Comparison of ENCODE assay signal across 10 mouse cellular contexts in the genomic region with DNA sequence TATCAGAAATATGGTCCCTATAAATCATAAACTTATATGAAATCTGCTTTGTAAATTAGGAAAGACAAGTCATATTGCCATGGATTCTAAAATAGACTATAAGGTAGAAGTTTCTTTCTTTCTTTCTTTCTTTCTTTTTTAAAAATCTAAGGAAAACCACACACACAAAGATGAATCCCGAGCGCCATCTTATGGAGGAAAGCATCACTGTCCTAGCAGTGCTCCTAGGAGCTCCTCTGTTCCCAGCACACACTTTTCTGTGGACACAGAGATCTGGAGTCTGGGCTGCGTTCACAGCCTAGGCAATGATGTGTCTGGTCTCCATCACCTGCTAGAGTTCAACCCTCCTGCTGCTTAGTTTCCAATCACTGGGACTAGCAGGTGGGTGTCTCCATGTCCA.
DNase-seq lines count a peak whose midpoint lies in the region; ATAC-seq and TF ChIP-seq lines count a peak whose summit lies in the region.
"Had no signal": no experiment of that assay in that cellular context is flagged by ENCODE, and none has a peak within 500 bp of the region (broad histone marks: within the 10 kb centered on the region; RNA-seq: fewer than 3 reads in every experiment).

No protein-coding gene starts in this region.

- no peak overlapping the region for H3K27ac ChIP-seq in forebrain, postnatal 0 days (ENCODE audit: low read depth, low read length)
- no peak overlapping the region for H3K27ac ChIP-seq in forebrain, embryonic 15.5 days (replicated peaks)
- H3K27ac ChIP-seq in left cerebral cortex, adult 2 months = no peak overlapping the region
- no peak overlapping the region for H3K27ac ChIP-seq in limb, embryonic 14.5 days (replicated peaks; ENCODE audit: low read depth, low read length)

- ATAC-seq in forebrain, postnatal 0 days = no peak
- ATAC-seq in forebrain, embryonic 15.5 days (replicated peaks) = no peak
- no peak for ATAC-seq in limb, embryonic 14.5 days (ENCODE audit: low FRiP score, low read depth)
- no peak for ATAC-seq in frontal cortex, adult (ENCODE audit: low TSS enrichment)

- TF ChIP-seq POLR2A in limb, embryonic 14.5 days (IDR thresholded peaks at IDR 0.05; ENCODE audit: borderline replicate concordance, extremely low read depth, insufficient read depth, insufficient read length) = no peak

- no peak overlapping the region for H3K9ac ChIP-seq in forebrain, postnatal 0 days
- no peak overlapping the region for H3K9ac ChIP-seq in forebrain, embryonic 15.5 days (replicated peaks)
- no peak overlapping the region for H3K9ac ChIP-seq in limb, embryonic 14.5 days (ENCODE audit: low read depth, low read length, severe bottlenecking)

- no peaks in the 10 kb centered on the region for H3K27me3 ChIP-seq in forebrain, postnatal 0 days (ENCODE audit: insufficient read depth, low read length)
- H3K27me3 ChIP-seq in forebrain, embryonic 15.5 days = no peaks in the 10 kb centered on the region
- no peaks in the 10 kb centered on the region for H3K27me3 ChIP-seq in limb, embryonic 14.5 days (ENCODE audit: control insufficient read depth, insufficient read depth, low read length)

- TF ChIP-seq CTCF in forebrain, postnatal 0 days (IDR thresholded peaks at IDR 0.05; ENCODE audit: low read depth) = peak; percentile 41; the same call in 1 of the 2 replicates
- TF ChIP-seq CTCF in left cerebral cortex, adult 2 months (IDR thresholded peaks at IDR 0.05) = peak; percentile 59

- H3K4me3 ChIP-seq in forebrain, postnatal 0 days (ENCODE audit: low read depth, low read length) = no peak overlapping the region
- no peak overlapping the region for H3K4me3 ChIP-seq in forebrain, embryonic 15.5 days
- no peak overlapping the region for H3K4me3 ChIP-seq in left cerebral cortex, adult 2 months
- H3K4me3 ChIP-seq in limb, embryonic 14.5 days (replicated peaks; ENCODE audit: low read length) = no peak overlapping the region

- no peaks in the 10 kb centered on the region for H3K36me3 ChIP-seq in forebrain, postnatal 0 days (ENCODE audit: insufficient read depth)
- H3K36me3 ChIP-seq in forebrain, embryonic 15.5 days = no peaks in the 10 kb centered on the region
- H3K36me3 ChIP-seq in limb, embryonic 14.5 days (ENCODE audit: control insufficient read depth, insufficient read depth, low read length) = no peaks in the 10 kb centered on the region

- WGBS in forebrain, postnatal 0 days = 38% methylated on average over 3 of the region's 3 CpGs
- WGBS in forebrain, embryonic 15.5 days = 32% methylated on average over 3 of the region's 3 CpGs
- 25% methylated on average over 3 of the region's 3 CpGs for WGBS in limb, embryonic 14.5 days

- H3K4me2 ChIP-seq in forebrain, postnatal 0 days (ENCODE audit: low read depth) = no peak overlapping the region
- H3K4me2 ChIP-seq in forebrain, embryonic 15.5 days (replicated peaks) = no peak overlapping the region
- H3K4me2 ChIP-seq in limb, embryonic 14.5 days (replicated peaks; ENCODE audit: low read depth, low read length, severe bottlenecking) = no peak overlapping the region

- H3K9me3 ChIP-seq in forebrain, postnatal 0 days (ENCODE audit: low read length) = no peaks in the 10 kb centered on the region
- H3K9me3 ChIP-seq in forebrain, embryonic 15.5 days = no peaks in the 10 kb centered on the region
- no peaks in the 10 kb centered on the region for H3K9me3 ChIP-seq in limb, embryonic 14.5 days (ENCODE audit: control insufficient read depth, low read length)

- DNase-seq in forebrain, postnatal 0 days = peak; percentile 39
- peak; percentile 12 to 22 for DNase-seq in left cerebral cortex, adult 2 months (ENCODE audit: extremely low spot score in 1 of 2, low spot score in 2 of 2)
- DNase-seq in left cerebral cortex, adult 8-10 months (ENCODE audit: low spot score in 2 of 2) = no peak
- DNase-seq in adipocyte (ENCODE audit: low spot score) = peak; percentile 27
- DNase-seq in limb, embryonic 14.5 days (ENCODE audit: low spot score) = peak; percentile 45
- DNase-seq in lung, postnatal 10 days = no peak
- DNase-seq: adrenal gland, postnatal 36 days; heart, postnatal 36 days had no signal

- intact Hi-C loops in left cerebral cortex, adult 2 months (cut with DNase I) = no loop called here

- no peaks in the 10 kb centered on the region for H3K4me1 ChIP-seq in forebrain, postnatal 0 days (ENCODE audit: insufficient read depth)
- H3K4me1 ChIP-seq in forebrain, embryonic 15.5 days = no peaks in the 10 kb centered on the region
- no peaks in the 10 kb centered on the region for H3K4me1 ChIP-seq in limb, embryonic 14.5 days (ENCODE audit: control insufficient read depth, insufficient read depth, low read length)

Comparison
In these comparisons a context has a peak if more than half of its experiments do, and no peak if none do; other contexts are left out.
1. DNase-seq: peak in forebrain, postnatal 0 days (single experiment), left cerebral cortex, adult 2 months (2 of 2), adipocyte (single experiment) and limb, embryonic 14.5 days (single experiment); none in left cerebral cortex, adult 8-10 months (0 of 2) and lung, postnatal 10 days (single experiment).